Mouse (Mus musculus) limb, embryonic 12.5 days (tissue): ENCODE results near the gene Srd5a1. TPM values are rescaled to one million over a fixed set of nuclear protein-coding genes. Genes with fewer than 3 reads are reported as not detected.
"Not testable (repeated sequence)": the region's sequence is repeated elsewhere in the genome, so short reads cannot be mapped to it uniquely, and the experiment has no call there.

ENCODE experiments used
- ATAC-seq: fragments of 200-750 bp; cut with Nextera tagmentation; 2 replicates; pipeline ENCODE4 v1.8.0; 2017; ENCODE audit warnings: low read depth, moderate TSS enrichment; ENCODE audit not compliant: insufficient number of reproducible peaks, insufficient read depth, low FRiP score, low TSS enrichment
- H3K27ac ChIP-seq: fragments of 300-500 bp; sonication (generic); 2 replicates; pipeline ENCODE4 v1.5.1; 2016; ENCODE audit warnings: mild to moderate bottlenecking, moderate library complexity
- H3K27me3 ChIP-seq: fragments of 300-500 bp; sonication (generic); 2 replicates; pipeline ENCODE4 v1.6.1; 2016; ENCODE audit warnings: mild to moderate bottlenecking, moderate library complexity
- H3K36me3 ChIP-seq: fragments of 300-500 bp; sonication (generic); 2 replicates; pipeline ENCODE4 v1.6.1; 2016; ENCODE audit warnings: mild to moderate bottlenecking, moderate library complexity
- H3K4me1 ChIP-seq: fragments of 300-500 bp; sonication (generic); replicated peaks from 2 replicates; pipeline ENCODE4 v1.6.1; 2016
- H3K4me2 ChIP-seq: fragments of 300-500 bp; sonication (generic); 2 replicates; pipeline ENCODE4 v1.6.1; 2016; ENCODE audit warnings: mild to moderate bottlenecking, moderate library complexity
- H3K4me3 ChIP-seq: fragments of 300-500 bp; sonication (generic); replicated peaks from 2 replicates; pipeline ENCODE4 v1.5.1; 2016; ENCODE audit warnings: mild to moderate bottlenecking
- H3K9ac ChIP-seq: fragments of 300-500 bp; sonication (generic); replicated peaks from 2 replicates; pipeline ENCODE4 v1.6.1; 2016; ENCODE audit warnings: mild to moderate bottlenecking, moderate library complexity
- H3K9me3 ChIP-seq: fragments of 300-500 bp; sonication (generic); 2 replicates; pipeline ENCODE4 v1.6.1; 2016; ENCODE audit warnings: mild to moderate bottlenecking, moderate library complexity
- WGBS: fragments of 180-500 bp; shearing (Covaris S2); methylation state at CpG from one replicate; pipeline ENCODE4 v1.1.7; 2016; 5-methylcytosine and 5-hydroxymethylcytosine counted together
- polyA plus RNA-seq: library from polyadenylated mRNA; unstranded; fragments of >200 nt; fragmentation: Nextera tagmentation; extraction: Ambion mirVana; gene quantifications from 2 replicates; pipeline ENCODE4 v1.2.1, GENCODE M21; 2016

Srd5a1 gene
- polyA plus RNA-seq, 1 experiment from 2014 or later = 27.9 TPM

- H3K4me1 ChIP-seq = no peaks in the 10 kb centered on the region
- no peaks in the 10 kb centered on the region for H3K9me3 ChIP-seq
- H3K36me3 ChIP-seq = no peaks in the 10 kb centered on the region
- no peak overlapping the region for H3K9ac ChIP-seq
- WGBS = 90% methylated on average over 3 of the region's 3 CpGs
- no peak overlapping the region for H3K4me2 ChIP-seq
- H3K27ac ChIP-seq = no peak overlapping the region
- no peak for ATAC-seq
- H3K27me3 ChIP-seq = no peaks in the 10 kb centered on the region
- no peak overlapping the region for H3K4me3 ChIP-seq
Observed at GRCm38 (mm10) chr13:69572594-69572993, 38.6 kb downstream of the Srd5a1 start.

GRCm38 (mm10) chr13:69569201-69569600, 42.0 kb downstream of the Srd5a1 start:
- Histone ChIP-seq H3K4me2 (no peak overlapping the region), H3K27me3 (no peaks in the 10 kb centered on the region), H3K4me3 (no peak overlapping the region), H3K27ac (no peak overlapping the region), H3K9me3 (no peaks in the 10 kb centered on the region), H3K4me1 (no peaks in the 10 kb centered on the region), H3K36me3 (no peaks in the 10 kb centered on the region), H3K9ac (no peak overlapping the region)
- ATAC-seq = no peak
- 85% methylated on average over 9 of the region's 9 CpGs for WGBS

GRCm38 (mm10) chr13:69565401-69565800, 45.8 kb downstream of the Srd5a1 start:
- H3K27ac ChIP-seq, ATAC-seq, H3K9ac ChIP-seq, H3K36me3 ChIP-seq, H3K4me1 ChIP-seq, H3K4me3 ChIP-seq, H3K4me2 ChIP-seq, H3K9me3 ChIP-seq, H3K27me3 ChIP-seq: not testable (repeated sequence)
- 87% methylated on average over 4 of the region's 4 CpGs for WGBS

- H3K9ac ChIP-seq = no peak overlapping the region
- H3K4me2 ChIP-seq = no peak overlapping the region
Observed at GRCm38 (mm10) chr13:69564573-69564972, 46.7 kb downstream of the Srd5a1 start.

GRCm38 (mm10) chr13:69563905-69564304, 47.3 kb downstream of the Srd5a1 start:
- Histone ChIP-seq H3K9me3 (no peaks in the 10 kb centered on the region), H3K4me1 (no peaks in the 10 kb centered on the region), H3K4me2 (no peak overlapping the region), H3K9ac (no peak overlapping the region), H3K4me3 (no peak overlapping the region), H3K27ac (no peak overlapping the region), H3K27me3 (no peaks in the 10 kb centered on the region), H3K36me3 (no peaks in the 10 kb centered on the region)
- WGBS = 67% methylated on average over 3 of the region's 3 CpGs
- ATAC-seq = no peak

More at GRCm38 (mm10) chr13:69564573-69564972, 46.7 kb downstream of the Srd5a1 start:
- no peak overlapping the region for H3K4me3 ChIP-seq
- H3K9me3 ChIP-seq = no peaks in the 10 kb centered on the region
- no peaks in the 10 kb centered on the region for H3K27me3 ChIP-seq
- no peaks in the 10 kb centered on the region for H3K4me1 ChIP-seq
- no peak for ATAC-seq
- no peak overlapping the region for H3K27ac ChIP-seq
- H3K36me3 ChIP-seq = no peaks in the 10 kb centered on the region

GRCm38 (mm10) chr13:69562654-69563574, 48.3 kb downstream of the Srd5a1 start:
- H3K36me3 ChIP-seq = no peaks in the 10 kb centered on the region
- no peaks in the 10 kb centered on the region for H3K27me3 ChIP-seq
- H3K9me3 ChIP-seq = no peaks in the 10 kb centered on the region
- H3K4me1 ChIP-seq = no peaks in the 10 kb centered on the region
- WGBS = 69% methylated on average over 12 of the region's 12 CpGs
- no peak for ATAC-seq
- H3K4me2 ChIP-seq = no peak overlapping the region
- no peak overlapping the region for H3K9ac ChIP-seq
- no peak overlapping the region for H3K4me3 ChIP-seq
- H3K27ac ChIP-seq = no peak overlapping the region

- 86% methylated on average over 9 of the region's 9 CpGs for WGBS
- no peaks in the 10 kb centered on the region for H3K36me3 ChIP-seq
- no peaks in the 10 kb centered on the region for H3K4me1 ChIP-seq
- H3K9ac ChIP-seq = no peak overlapping the region
- H3K9me3 ChIP-seq = no peaks in the 10 kb centered on the region
- no peaks in the 10 kb centered on the region for H3K27me3 ChIP-seq
- H3K4me3 ChIP-seq = no peak overlapping the region
- ATAC-seq = no peak
- H3K27ac ChIP-seq = no peak overlapping the region
- H3K4me2 ChIP-seq = no peak overlapping the region
Observed at GRCm38 (mm10) chr13:69562004-69562403, 49.2 kb downstream of the Srd5a1 start.

GRCm38 (mm10) chr13:69559291-69559961, 51.8 kb downstream of the Srd5a1 start:
- Histone ChIP-seq H3K27ac (no peak overlapping the region), H3K4me2 (no peak overlapping the region), H3K27me3 (no peaks in the 10 kb centered on the region), H3K9me3 (no peaks in the 10 kb centered on the region), H3K36me3 (no peaks in the 10 kb centered on the region), H3K4me1 (no peaks in the 10 kb centered on the region), H3K4me3 (no peak overlapping the region), H3K9ac (no peak overlapping the region)
- ATAC-seq = no peak
- 76% methylated on average over 13 of the region's 13 CpGs for WGBS

- 80% methylated on average over 6 of the region's 6 CpGs for WGBS
- H3K27ac ChIP-seq = no peak overlapping the region
- H3K27me3 ChIP-seq = no peaks in the 10 kb centered on the region
- no peaks in the 10 kb centered on the region for H3K4me1 ChIP-seq
- no peak overlapping the region for H3K9ac ChIP-seq
- no peak overlapping the region for H3K4me2 ChIP-seq
- H3K4me3 ChIP-seq = no peak overlapping the region
- H3K36me3 ChIP-seq = no peaks in the 10 kb centered on the region
- no peaks in the 10 kb centered on the region for H3K9me3 ChIP-seq
- no peak for ATAC-seq
Observed at GRCm38 (mm10) chr13:69558098-69558660, 53.1 kb downstream of the Srd5a1 start.

- Histone ChIP-seq H3K4me2 (no peak overlapping the region), H3K27ac (no peak overlapping the region)
- no peak for ATAC-seq
Observed at GRCm38 (mm10) chr13:69556728-69557127, 54.5 kb downstream of the Srd5a1 start.

GRCm38 (mm10) chr13:69555957-69556482, 55.2 kb downstream of the Srd5a1 start:
- H3K9ac ChIP-seq = no peak overlapping the region
- no peak for ATAC-seq
- WGBS = 84% methylated on average over 6 of the region's 6 CpGs

More at GRCm38 (mm10) chr13:69556728-69557127, 54.5 kb downstream of the Srd5a1 start:
- H3K4me1 ChIP-seq = no peaks in the 10 kb centered on the region
- no peak overlapping the region for H3K9ac ChIP-seq
- no peak overlapping the region for H3K4me3 ChIP-seq
- no peaks in the 10 kb centered on the region for H3K9me3 ChIP-seq
- no peaks in the 10 kb centered on the region for H3K36me3 ChIP-seq
- H3K27me3 ChIP-seq = no peaks in the 10 kb centered on the region

More at GRCm38 (mm10) chr13:69555957-69556482, 55.2 kb downstream of the Srd5a1 start:
- Histone ChIP-seq H3K4me2 (no peak overlapping the region), H3K9me3 (no peaks in the 10 kb centered on the region), H3K4me3 (no peak overlapping the region), H3K4me1 (no peaks in the 10 kb centered on the region), H3K36me3 (no peaks in the 10 kb centered on the region), H3K27ac (no peak overlapping the region), H3K27me3 (no peaks in the 10 kb centered on the region)
